Mouse (Mus musculus): ENCODE data around the gene Tjp1. TPM values are rescaled to one million over a fixed set of nuclear protein-coding genes. Genes with fewer than 3 reads are reported as not detected.

Gene Tjp1
- polyA plus RNA-seq, 1 experiment from 2014 or later, result 24.0 TPM

DNA sequence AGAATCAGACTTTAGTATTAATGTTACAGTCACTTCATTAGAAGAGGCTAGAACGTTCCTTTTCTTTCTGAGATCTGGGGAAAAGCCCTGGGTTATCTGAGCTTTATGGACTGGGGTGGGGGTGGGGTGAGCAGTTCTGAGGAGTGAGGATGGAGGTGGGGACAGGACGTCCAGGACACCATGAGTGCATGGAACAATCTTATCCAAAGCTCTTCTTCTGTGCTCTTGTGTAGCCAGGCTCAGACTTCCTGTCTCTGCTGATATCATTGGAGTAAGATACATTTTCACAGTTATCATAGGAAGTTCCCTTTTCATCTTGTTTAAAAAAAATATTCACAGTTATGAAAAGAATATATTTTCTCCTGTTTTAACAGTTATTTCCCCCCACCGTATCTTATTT is 55.5 kb downstream of the Tjp1 start:
- WGBS, result 69% methylated on average over 3 of the region's 3 CpGs
- Histone ChIP-seq H3K4me3 (no peak overlapping the region), H3K27me3 (ENCODE audit: low read depth, poor library complexity, severe bottlenecking) (no peaks in the 10 kb centered on the region), H3K27ac (no peak overlapping the region), H3K9me3 (replicated peaks) (no peaks in the 10 kb centered on the region), H3K36me3 (no peaks in the 10 kb centered on the region), H3K4me1 (peaks cover 17% of the 10 kb centered on the region)
- no peak for DNase-seq (ENCODE audit: low spot score)

DNA sequence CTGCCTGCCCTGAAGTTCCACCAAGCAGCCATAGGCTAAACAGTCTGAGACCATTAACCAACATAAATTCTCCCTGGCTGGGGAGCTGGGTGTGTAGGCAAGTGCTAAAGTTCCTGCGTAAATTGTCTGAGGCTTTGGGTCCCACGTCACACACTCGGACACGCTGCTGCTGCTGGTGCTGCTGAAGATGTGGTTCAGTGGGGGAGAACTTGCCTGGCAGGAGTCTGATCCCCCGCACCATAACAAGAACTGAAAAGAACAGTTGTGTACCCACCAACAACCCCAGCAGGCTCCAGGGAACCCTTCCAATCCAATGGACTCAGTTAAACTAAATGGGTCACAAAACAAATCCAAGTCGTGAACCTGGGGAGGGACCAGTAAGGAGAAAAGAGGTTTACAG is 56.2 kb downstream of the Tjp1 start:
- peaks cover 17% of the 10 kb centered on the region for H3K4me1 ChIP-seq

DNA sequence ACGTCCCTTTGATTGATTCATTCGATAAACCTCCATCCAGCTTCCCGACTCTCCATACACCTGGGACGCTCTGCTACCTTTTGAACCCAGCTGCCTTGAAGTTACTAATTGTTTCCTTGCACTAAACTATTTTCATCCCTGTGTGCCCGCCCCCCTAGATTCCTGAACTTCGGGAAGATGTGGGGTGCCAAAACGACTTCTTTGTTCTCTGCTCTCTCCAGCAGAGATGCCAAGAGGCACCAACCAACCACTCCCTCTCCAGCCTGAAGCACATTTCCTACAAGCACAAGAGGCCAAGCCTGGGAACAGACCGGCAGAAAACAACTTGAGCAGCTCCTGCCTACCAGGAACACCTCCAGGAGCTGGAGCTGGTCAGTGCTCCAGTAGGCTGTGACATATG is 57.4 kb downstream of the Tjp1 start:
- H3K36me3 ChIP-seq, result no peaks in the 10 kb centered on the region
- H3K27ac ChIP-seq, result peak overlapping the region; percentile 46; the same call in 1 of the 2 replicates
- H3K4me3 ChIP-seq, result 0 out of 2 replicates have a peak overlapping the region, but pooled peaks have one; percentile 4
- DNase-seq (ENCODE audit: low spot score), result no peak
- H3K4me1 ChIP-seq, result peaks cover 17% of the 10 kb centered on the region
- H3K9me3 ChIP-seq (replicated peaks), result no peaks in the 10 kb centered on the region
- H3K27me3 ChIP-seq (ENCODE audit: low read depth, poor library complexity, severe bottlenecking), result peaks cover 3% of the 10 kb centered on the region; the same call in 1 of the 2 replicates
- WGBS, result 29% methylated on average over 8 of the region's 8 CpGs

More for the DNA sequence above, 56.2 kb downstream of the Tjp1 start:
- no peak for DNase-seq (ENCODE audit: low spot score)
- no peaks in the 10 kb centered on the region for H3K9me3 ChIP-seq (replicated peaks)
- H3K4me3 ChIP-seq, result no peak overlapping the region
- 79% methylated on average over 6 of the region's 6 CpGs for WGBS
- H3K27ac ChIP-seq, result no peak overlapping the region
- no peaks in the 10 kb centered on the region for H3K36me3 ChIP-seq
- peaks cover 3% of the 10 kb centered on the region; the same call in 1 of the 2 replicates for H3K27me3 ChIP-seq (ENCODE audit: low read depth, poor library complexity, severe bottlenecking)

DNA sequence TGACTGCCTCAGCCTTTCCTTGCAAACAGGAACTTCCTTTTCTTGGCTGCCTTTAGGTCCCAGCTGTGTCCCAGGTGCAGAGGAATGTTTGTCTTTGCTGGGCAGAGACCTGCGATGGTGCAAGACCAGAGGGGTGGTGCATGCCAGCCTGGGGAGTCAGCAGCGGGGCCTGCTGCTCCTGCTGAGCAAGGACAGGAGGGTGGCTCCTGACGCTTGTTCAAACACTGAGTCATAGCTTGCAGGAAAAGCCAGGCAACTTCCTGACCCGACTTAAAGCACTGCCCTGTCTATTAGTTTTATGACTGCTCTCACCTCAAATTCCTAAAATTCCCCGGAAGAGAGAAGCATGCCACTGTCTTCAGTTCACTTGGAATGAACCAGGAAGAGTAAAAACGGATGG is 57.9 kb downstream of the Tjp1 start:
- no peak overlapping the region for H3K4me3 ChIP-seq
- WGBS, result 8% methylated on average over 6 of the region's 6 CpGs
- H3K4me1 ChIP-seq, result peaks cover 17% of the 10 kb centered on the region
- H3K36me3 ChIP-seq, result no peaks in the 10 kb centered on the region
- H3K27ac ChIP-seq, result peak overlapping the region; percentile 36; the same call in 1 of the 2 replicates
- DNase-seq (ENCODE audit: low spot score), result no peak
- H3K9me3 ChIP-seq (replicated peaks), result no peaks in the 10 kb centered on the region
- H3K27me3 ChIP-seq (ENCODE audit: low read depth, poor library complexity, severe bottlenecking), result peaks cover 3% of the 10 kb centered on the region; the same call in 1 of the 2 replicates

DNA sequence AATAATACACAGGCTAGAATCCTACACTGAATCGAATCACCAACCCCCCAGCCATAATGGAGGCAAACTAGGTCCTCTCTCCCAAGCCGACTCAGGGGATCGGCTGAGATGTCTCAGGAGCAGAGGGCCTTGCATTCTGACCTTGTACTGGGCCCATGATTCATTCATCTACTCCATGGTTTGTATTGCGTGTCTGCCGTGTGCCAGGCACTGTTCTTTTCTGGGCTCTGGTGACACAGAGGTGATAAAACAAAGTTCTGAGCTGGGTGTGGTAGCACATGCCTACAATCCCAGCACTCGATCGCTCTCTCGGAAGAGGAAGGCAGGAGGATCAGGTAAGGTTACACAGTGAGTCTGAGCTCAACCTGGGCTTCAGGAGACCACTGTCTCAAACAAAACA is 59.4 kb downstream of the Tjp1 start:
- no peaks in the 10 kb centered on the region for H3K9me3 ChIP-seq (replicated peaks)
- H3K27ac ChIP-seq, result no peak overlapping the region
- peaks cover 17% of the 10 kb centered on the region for H3K4me1 ChIP-seq
- no peak for DNase-seq (ENCODE audit: low spot score)
- H3K36me3 ChIP-seq, result no peaks in the 10 kb centered on the region
- WGBS, result 90% methylated on average over 8 of the region's 8 CpGs
- H3K4me3 ChIP-seq, result no peak overlapping the region
- H3K27me3 ChIP-seq (ENCODE audit: low read depth, poor library complexity, severe bottlenecking), result peaks cover 3% of the 10 kb centered on the region; the same call in 1 of the 2 replicates

DNA sequence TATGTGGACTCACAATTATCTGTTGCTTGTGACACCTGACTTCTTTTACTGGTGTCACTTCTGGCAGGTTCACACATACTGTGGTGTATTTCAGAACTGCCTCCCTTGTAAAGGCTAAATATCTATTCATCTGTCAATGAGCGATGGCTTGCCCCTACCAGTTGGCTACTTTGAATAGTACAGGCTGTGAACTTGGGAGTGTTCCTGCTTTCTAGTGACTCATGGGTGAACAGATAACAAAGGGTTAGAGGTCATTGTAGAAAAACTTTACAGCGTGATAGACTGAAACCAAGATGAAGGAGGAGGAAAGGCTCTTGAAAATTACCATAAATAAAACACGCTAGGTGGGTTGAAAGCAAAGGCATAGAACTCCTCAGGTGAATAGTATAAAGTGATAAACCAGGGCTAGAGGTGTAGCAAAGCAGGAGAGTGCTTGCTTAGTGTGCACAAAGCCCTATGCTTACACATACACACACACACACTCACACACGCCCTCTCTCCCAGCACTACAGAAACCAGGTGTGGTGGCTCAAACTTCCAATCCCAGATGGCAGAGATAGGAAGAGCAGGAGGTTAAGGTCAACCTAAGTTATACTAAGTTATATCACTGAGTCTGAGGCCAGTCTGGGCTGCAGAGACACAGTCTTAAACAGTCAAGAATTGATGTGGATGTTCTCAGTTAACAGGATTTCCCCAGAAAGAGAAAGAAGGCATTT is 60.1 kb downstream of the Tjp1 start:
- 84% methylated on average over 4 of the region's 4 CpGs for WGBS
- peaks cover 3% of the 10 kb centered on the region; the same call in 1 of the 2 replicates for H3K27me3 ChIP-seq (ENCODE audit: low read depth, poor library complexity, severe bottlenecking)

DNA sequence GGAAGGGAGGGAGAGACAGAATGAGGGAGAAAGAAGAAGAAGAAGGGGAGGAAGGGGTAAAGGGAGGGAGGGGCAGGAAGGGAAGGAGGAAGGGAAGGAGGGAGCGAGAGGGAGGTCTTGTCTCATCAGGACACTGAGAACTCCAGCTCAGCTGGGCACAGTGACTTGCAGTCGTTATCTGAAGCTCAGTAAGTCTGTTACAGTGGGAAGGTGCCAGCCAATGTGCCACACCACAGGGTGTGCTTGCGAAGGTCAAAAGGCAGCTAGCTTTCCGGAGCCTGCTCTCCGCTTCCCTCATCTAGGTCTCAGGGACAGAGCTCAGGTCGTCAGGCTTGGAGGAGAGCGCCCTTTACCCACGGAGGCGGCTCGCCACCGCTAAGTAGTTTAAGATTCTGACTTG is 61.4 kb downstream of the Tjp1 start:
- Histone ChIP-seq H3K36me3 (no peaks in the 10 kb centered on the region), H3K4me1 (peaks cover 14% of the 10 kb centered on the region), H3K27me3 (ENCODE audit: low read depth, poor library complexity, severe bottlenecking) (peaks cover 3% of the 10 kb centered on the region; the same call in 1 of the 2 replicates), H3K27ac (no peak overlapping the region), H3K4me3 (no peak overlapping the region), H3K9me3 (replicated peaks) (no peaks in the 10 kb centered on the region)
- WGBS, result 31% methylated on average over 11 of the region's 11 CpGs
- DNase-seq (ENCODE audit: low spot score), result no peak

More for the DNA sequence above, 60.1 kb downstream of the Tjp1 start:
- no peaks in the 10 kb centered on the region for H3K9me3 ChIP-seq (replicated peaks)
- no peaks in the 10 kb centered on the region for H3K36me3 ChIP-seq
- no peak for DNase-seq (ENCODE audit: low spot score)
- no peak overlapping the region for H3K4me3 ChIP-seq
- peaks cover 17% of the 10 kb centered on the region for H3K4me1 ChIP-seq
- no peak overlapping the region for H3K27ac ChIP-seq

DNA sequence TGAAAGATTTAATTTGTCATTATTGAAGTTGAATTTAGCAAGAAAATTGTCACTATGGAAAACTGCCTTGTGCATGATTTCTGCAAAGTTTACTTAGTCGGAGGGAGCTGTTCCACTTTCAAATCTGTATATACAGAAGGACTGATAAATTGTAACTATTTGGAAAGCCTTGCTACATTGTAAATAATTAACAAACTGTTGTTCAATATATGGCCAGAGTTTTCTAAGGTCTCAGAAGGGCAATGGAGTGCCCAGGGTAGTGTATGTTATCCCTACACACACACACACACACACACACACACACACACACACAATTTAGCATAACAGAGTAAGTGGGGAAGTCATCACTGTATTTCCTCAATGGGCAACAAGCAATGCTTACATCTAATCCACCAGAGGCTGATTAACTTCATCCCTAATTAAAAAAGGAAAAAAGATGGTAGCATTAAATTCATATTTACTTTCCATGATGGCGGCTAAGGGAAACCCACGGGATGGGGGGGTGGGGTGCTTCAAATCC is 63.0 kb downstream of the Tjp1 start:
- 90% methylated on average over 3 of the region's 3 CpGs for WGBS
- DNase-seq (ENCODE audit: low spot score), result no peak
- Histone ChIP-seq H3K27me3 (ENCODE audit: low read depth, poor library complexity, severe bottlenecking) (peaks cover 3% of the 10 kb centered on the region; the same call in 1 of the 2 replicates), H3K27ac (no peak overlapping the region), H3K4me1 (peaks cover 4% of the 10 kb centered on the region), H3K9me3 (replicated peaks) (no peaks in the 10 kb centered on the region), H3K4me3 (no peak overlapping the region), H3K36me3 (no peaks in the 10 kb centered on the region)

DNA sequence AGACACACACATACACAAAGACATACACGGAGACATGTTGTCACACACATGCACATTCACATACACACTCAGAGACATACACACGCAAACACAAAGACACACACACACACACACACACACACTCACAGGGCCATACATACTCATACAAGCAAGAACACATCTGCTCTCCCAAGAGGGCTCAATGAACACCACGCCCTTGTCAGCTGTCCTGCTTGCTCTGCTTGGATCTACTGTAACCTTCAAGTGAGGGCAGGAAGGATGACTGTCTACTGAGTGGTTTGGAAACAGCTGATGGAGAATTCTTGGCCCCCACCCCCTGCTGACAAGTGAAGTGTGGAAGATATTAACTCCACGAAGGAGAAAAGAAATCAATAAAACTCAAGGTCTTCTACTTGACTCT is 64.1 kb downstream of the Tjp1 start:
- no peak for DNase-seq (ENCODE audit: low spot score)
- 83% methylated on average over 4 of the region's 4 CpGs for WGBS
- H3K9me3 ChIP-seq (replicated peaks), result no peaks in the 10 kb centered on the region
- no peak overlapping the region for H3K4me3 ChIP-seq
- no peak overlapping the region for H3K27ac ChIP-seq
- H3K27me3 ChIP-seq (ENCODE audit: low read depth, poor library complexity, severe bottlenecking), result peaks cover 3% of the 10 kb centered on the region; the same call in 1 of the 2 replicates
- no peaks in the 10 kb centered on the region for H3K36me3 ChIP-seq
- H3K4me1 ChIP-seq, result no peaks in the 10 kb centered on the region

DNA sequence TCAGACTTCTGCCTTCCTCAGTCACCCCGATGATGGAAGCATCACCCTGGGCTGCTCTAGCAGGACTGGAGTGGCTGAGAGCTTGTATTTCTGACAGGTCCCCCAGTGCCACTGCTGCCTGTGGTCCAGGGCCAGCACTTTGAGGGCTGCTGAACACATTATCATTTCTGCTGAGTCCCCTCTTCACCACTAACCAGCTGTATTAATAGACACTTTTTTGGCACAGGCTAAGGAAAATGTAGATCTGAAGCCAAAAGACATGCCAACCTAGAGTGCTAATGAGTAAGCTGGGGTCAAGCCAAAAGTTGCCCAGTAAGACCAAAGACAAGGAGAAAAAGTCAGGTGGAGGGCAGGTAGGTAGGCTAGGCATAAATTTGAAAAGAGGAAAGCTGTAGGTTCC is 66.2 kb downstream of the Tjp1 start:
- no peak for DNase-seq (ENCODE audit: low spot score)
- H3K27ac ChIP-seq, result no peak overlapping the region
- 79% methylated on average over 1 of the region's 1 CpGs for WGBS
- H3K4me1 ChIP-seq, result no peaks in the 10 kb centered on the region
- H3K27me3 ChIP-seq (ENCODE audit: low read depth, poor library complexity, severe bottlenecking), result no peaks in the 10 kb centered on the region; the same call in 1 of the 2 replicates
- H3K36me3 ChIP-seq, result no peaks in the 10 kb centered on the region
- H3K9me3 ChIP-seq (replicated peaks), result no peaks in the 10 kb centered on the region
- H3K4me3 ChIP-seq, result no peak overlapping the region

DNA sequence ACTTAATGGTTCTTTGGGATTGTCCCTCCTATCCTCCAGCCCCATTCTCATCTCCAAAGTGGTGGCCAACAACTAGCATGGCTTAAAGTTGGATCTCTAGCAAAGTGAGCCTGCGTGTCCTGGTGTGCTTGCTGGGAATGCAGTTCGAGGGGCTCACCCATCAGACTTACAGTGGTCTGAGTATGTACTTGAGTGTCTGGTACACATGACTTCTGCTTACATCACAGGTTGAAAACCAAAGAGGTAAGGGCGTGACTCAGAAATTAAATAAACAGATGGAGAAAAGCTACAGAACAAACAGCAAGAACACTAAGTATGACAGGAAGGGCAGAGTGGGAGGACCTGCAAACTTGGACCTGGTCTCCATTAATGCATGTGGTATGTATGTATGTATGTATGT is 67.4 kb downstream of the Tjp1 start:
- 90% methylated on average over 3 of the region's 3 CpGs for WGBS
- DNase-seq (ENCODE audit: low spot score), result no peak

DNA sequence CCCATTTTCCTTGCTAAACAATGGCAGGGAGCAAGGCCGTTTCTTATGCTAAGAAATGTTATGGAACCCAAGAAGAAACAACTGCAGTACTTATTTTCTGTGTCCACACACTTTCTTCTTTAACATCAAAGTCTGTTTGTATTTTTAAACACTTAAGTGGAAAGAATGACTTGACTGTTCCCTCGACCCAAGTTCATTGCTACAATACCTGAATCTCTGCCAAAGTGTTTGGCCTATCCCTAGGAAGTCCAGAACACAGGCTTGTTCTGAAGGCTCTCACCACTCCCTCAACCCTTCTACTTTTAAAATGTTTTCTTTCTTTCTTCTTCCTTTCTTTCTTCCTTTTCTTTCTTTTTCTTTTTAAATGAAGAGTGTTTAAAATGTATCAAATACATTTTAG is 71.5 kb downstream of the Tjp1 start:
- no peak for DNase-seq (ENCODE audit: low spot score)
- 60% methylated on average over 2 of the region's 2 CpGs for WGBS
- no peak overlapping the region for H3K27ac ChIP-seq

More for the DNA sequence above, 67.4 kb downstream of the Tjp1 start:
- Histone ChIP-seq H3K36me3 (no peaks in the 10 kb centered on the region), H3K27ac (no peak overlapping the region), H3K9me3 (replicated peaks) (no peaks in the 10 kb centered on the region), H3K27me3 (ENCODE audit: low read depth, poor library complexity, severe bottlenecking) (no peaks in the 10 kb centered on the region), H3K4me3 (no peak overlapping the region), H3K4me1 (no peaks in the 10 kb centered on the region)

DNA sequence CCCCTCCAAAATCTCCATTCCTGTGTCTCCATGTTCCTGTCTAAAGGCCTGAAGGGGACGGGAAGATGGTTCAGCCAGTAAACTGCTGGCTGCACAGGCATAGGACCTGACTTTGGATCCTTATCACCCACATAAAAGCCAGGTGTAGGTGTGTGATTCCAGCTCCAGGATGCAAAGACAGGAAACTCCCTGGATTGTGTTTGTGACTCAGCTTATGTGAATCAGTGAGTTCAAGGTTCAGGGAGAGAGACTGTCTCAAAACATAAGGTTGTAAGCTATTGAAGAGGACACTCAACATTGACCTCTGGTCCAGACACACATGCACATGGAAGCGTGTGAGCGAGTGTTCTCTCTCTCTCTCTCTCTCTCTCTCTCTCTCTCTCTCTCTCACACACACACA is 72.4 kb downstream of the Tjp1 start:
- no peaks in the 10 kb centered on the region for H3K4me1 ChIP-seq
- H3K9me3 ChIP-seq (replicated peaks), result no peaks in the 10 kb centered on the region
- DNase-seq (ENCODE audit: low spot score), result no peak
- no peaks in the 10 kb centered on the region for H3K36me3 ChIP-seq
- no peak overlapping the region for H3K27ac ChIP-seq
- no peaks in the 10 kb centered on the region for H3K27me3 ChIP-seq (ENCODE audit: low read depth, poor library complexity, severe bottlenecking)
- H3K4me3 ChIP-seq, result no peak overlapping the region
- 94% methylated on average over 3 of the region's 3 CpGs for WGBS

More for the DNA sequence above, 71.5 kb downstream of the Tjp1 start:
- Histone ChIP-seq H3K9me3 (replicated peaks) (no peaks in the 10 kb centered on the region), H3K4me3 (no peak overlapping the region), H3K36me3 (no peaks in the 10 kb centered on the region), H3K4me1 (no peaks in the 10 kb centered on the region), H3K27me3 (ENCODE audit: low read depth, poor library complexity, severe bottlenecking) (no peaks in the 10 kb centered on the region)

Data from limb, embryonic 10.5 days (tissue).